Mouse (Mus musculus) liver, postnatal 0 days (tissue): Measurements from ENCODE around the gene Rnf216. TPM values are rescaled to one million over a fixed set of nuclear protein-coding genes. Genes with fewer than 3 reads are reported as not detected.

Experiments used
- ATAC-seq: fragments of 200-750 bp; cut with Nextera tagmentation; 2 replicates; pipeline ENCODE4 v1.8.0; 2017; ENCODE audit warnings: mild to moderate bottlenecking, moderate library complexity
- DNase-seq: peaks from one replicate; pipeline ENCODE4 v3.0.0-alpha.2; 2016
- H3K27ac ChIP-seq: fragments of 300-500 bp; sonication (generic); 2 replicates; pipeline ENCODE4 v1.5.1; 2014; ENCODE audit warnings: antibody characterized with exemption, moderate library complexity, mild to moderate bottlenecking, low read depth
- H3K27me3 ChIP-seq: fragments of 300-500 bp; sonication (generic); 2 replicates; pipeline ENCODE4 v1.6.1; 2014; ENCODE audit warnings: low read length, control low read depth, mixed read lengths; ENCODE audit not compliant: insufficient read depth
- H3K36me3 ChIP-seq: fragments of 300-500 bp; sonication (generic); replicated peaks from 2 replicates; pipeline ENCODE4 v1.6.1; 2014; ENCODE audit warnings: mild to moderate bottlenecking, control low read depth, low read length, moderate library complexity, mixed read lengths; ENCODE audit not compliant: insufficient read depth
- H3K4me1 ChIP-seq: fragments of 300-500 bp; sonication (generic); 2 replicates; pipeline ENCODE4 v1.6.1; 2014; ENCODE audit warnings: antibody characterized with exemption, mild to moderate bottlenecking, control low read depth; ENCODE audit not compliant: insufficient read depth
- H3K4me2 ChIP-seq: fragments of 300-500 bp; sonication (generic); 2 replicates; pipeline ENCODE4 v1.6.1; 2014; ENCODE audit warnings: low read depth, mild to moderate bottlenecking, low read length, moderate library complexity, mixed read lengths
- H3K4me3 ChIP-seq: fragments of 300-500 bp; sonication (generic); 2 replicates; pipeline ENCODE4 v1.5.1; 2014; ENCODE audit warnings: low read depth, low read length
- H3K9ac ChIP-seq: fragments of 300-500 bp; sonication (generic); replicated peaks from 2 replicates; pipeline ENCODE4 v1.6.1; 2014; ENCODE audit warnings: mild to moderate bottlenecking, moderate library complexity
- H3K9me3 ChIP-seq: fragments of 300-500 bp; sonication (generic); 2 replicates; pipeline ENCODE4 v1.6.1; 2016; ENCODE audit warnings: mild to moderate bottlenecking, control low read depth, low read length, mixed read lengths
- CTCF ChIP-seq: sonication (generic); IDR thresholded peaks from 2 replicates; pipeline ENCODE4 v1.5.1; 2016; ENCODE audit warnings: antibody characterized with exemption, low read depth
- EP300 ChIP-seq: IDR thresholded peaks from 2 replicates; pipeline ENCODE4 v1.6.1; 2016; ENCODE audit warnings: antibody characterized with exemption, low read depth, mild to moderate bottlenecking
- WGBS: fragments of 180-500 bp; shearing (Covaris S2); extraction: QIAGEN DNeasy Blood & Tissue Kit; methylation state at CpG from one replicate; pipeline ENCODE4 v1.1.7; 2014; ENCODE audit not compliant: insufficient replicate concordance; 5-methylcytosine and 5-hydroxymethylcytosine counted together
- microRNA-seq: library from miRNA; unstranded; fragments of <30 nt; microRNA quantifications from one replicate; pipeline ENCODE4, GENCODE M21; 2016
- polyA plus RNA-seq: library from polyadenylated mRNA; unstranded; fragments of >200 nt; fragmentation: Nextera tagmentation; extraction: Ambion mirVana; gene quantifications from 2 replicates; pipeline ENCODE4 v1.2.1, GENCODE M21; 2015

Rnf216 gene
- polyA plus RNA-seq, 1 experiment from 2014 or later = 10.5 TPM

GRCm38 (mm10) chr5:142950405-142950804 is 162.4 kb downstream of the Rnf216 start:
- TF ChIP-seq EP300 (no peak), CTCF (no peak)
- no peak overlapping the region for H3K4me2 ChIP-seq
- H3K27me3 ChIP-seq = no peaks in the 10 kb centered on the region
- DNase-seq (no peak), ATAC-seq (no peak)
- no peak overlapping the region for H3K9ac ChIP-seq
- H3K9me3 ChIP-seq = no peaks in the 10 kb centered on the region
- WGBS = 74% methylated on average over 6 of the region's 6 CpGs
- no peak overlapping the region for H3K4me3 ChIP-seq
- no peaks in the 10 kb centered on the region for H3K36me3 ChIP-seq
- H3K27ac ChIP-seq = no peak overlapping the region
- 0 out of 2 replicates have a peak, but pooled peaks cover 2% of the 10 kb centered on the region for H3K4me1 ChIP-seq

GRCm38 (mm10) chr5:142949580-142949979 is 163.2 kb downstream of the Rnf216 start:
- Histone ChIP-seq H3K9ac (no peak overlapping the region), H3K4me3 (no peak overlapping the region), H3K27ac (no peak overlapping the region), H3K4me1 (0 out of 2 replicates have a peak, but pooled peaks cover 2% of the 10 kb centered on the region), H3K27me3 (no peaks in the 10 kb centered on the region), H3K9me3 (no peaks in the 10 kb centered on the region), H3K36me3 (no peaks in the 10 kb centered on the region), H3K4me2 (no peak overlapping the region)
- TF ChIP-seq EP300 (no peak), CTCF (no peak)
- no peak for DNase-seq
- 42% methylated on average over 6 of the region's 6 CpGs for WGBS
- ATAC-seq = no peak

- Histone ChIP-seq H3K9me3 (no peaks in the 10 kb centered on the region), H3K27me3 (no peaks in the 10 kb centered on the region), H3K27ac (no peak overlapping the region), H3K9ac (no peak overlapping the region), H3K4me3 (no peak overlapping the region), H3K4me1 (0 out of 2 replicates have a peak, but pooled peaks cover 2% of the 10 kb centered on the region), H3K36me3 (no peaks in the 10 kb centered on the region), H3K4me2 (no peak overlapping the region)
- ATAC-seq (peak; percentile 85), DNase-seq (no peak)
- 56% methylated on average over 7 of the region's 7 CpGs for WGBS
- no peak for TF ChIP-seq CTCF
- TF ChIP-seq EP300 = no peak
Observed at GRCm38 (mm10) chr5:142947460-142947859, 165.3 kb downstream of the Rnf216 start.

GRCm38 (mm10) chr5:142944979-142945682 is 167.7 kb downstream of the Rnf216 start:
- TF ChIP-seq EP300 = no peak
- TF ChIP-seq CTCF = no peak
- Histone ChIP-seq H3K9ac (no peak overlapping the region), H3K4me3 (no peak overlapping the region), H3K4me1 (0 out of 2 replicates have a peak, but pooled peaks cover 2% of the 10 kb centered on the region), H3K9me3 (no peaks in the 10 kb centered on the region), H3K36me3 (no peaks in the 10 kb centered on the region), H3K27me3 (no peaks in the 10 kb centered on the region), H3K27ac (no peak overlapping the region), H3K4me2 (no peak overlapping the region)
- DNase-seq = no peak
- WGBS = 59% methylated on average over 8 of the region's 8 CpGs
- ATAC-seq = peak; percentile 35

Small RNA genes within 50 kb of the gene (microRNA-seq; reads per million reads assigned to microRNA genes)
- not detected for gene Gm44405

Other genes starting within 250 kb of the Rnf216 start
- gene Fbxl18, start 217.6 kb downstream of the Rnf216 start, polyA plus RNA-seq = 1.8 and 3.2 TPM in 2 replicates
- 6,710 and 7,738 TPM in 2 replicates for gene Actb, start 206.2 kb downstream of the Rnf216 start, polyA plus RNA-seq
- 6.9 and 7.3 TPM in 2 replicates for gene Fscn1, start 152.7 kb downstream of the Rnf216 start, polyA plus RNA-seq
- gene Olfr718-ps1, start 34.6 kb upstream of the Rnf216 start, polyA plus RNA-seq = 0.11 TPM in 1 of 2 replicates, not detected in the other
- 1.5 and 1.6 TPM in 2 replicates for gene Rbak, start 67.8 kb upstream of the Rnf216 start, polyA plus RNA-seq
- gene Spdye4b, start 68.0 kb upstream of the Rnf216 start, polyA plus RNA-seq = not detected in 2 replicates
- not detected in 2 replicates for gene Spdye4a, start 113.9 kb upstream of the Rnf216 start, polyA plus RNA-seq
- gene Zfp12, start 122.2 kb upstream of the Rnf216 start, polyA plus RNA-seq = 1.4 and 1.5 TPM in 2 replicates
- gene Zfp316, start 157.0 kb upstream of the Rnf216 start, polyA plus RNA-seq = 0.39 and 0.41 TPM in 2 replicates
- gene Zfp853, start 180.6 kb upstream of the Rnf216 start, polyA plus RNA-seq = not detected in 2 replicates
- 12.5 and 12.8 TPM in 2 replicates for gene E130309D02Rik, start 202.4 kb upstream of the Rnf216 start, polyA plus RNA-seq
- gene Zdhhc4, start 216.3 kb upstream of the Rnf216 start, polyA plus RNA-seq = 32.8 and 34.6 TPM in 2 replicates
- gene Grid2ip, start 244.3 kb upstream of the Rnf216 start, polyA plus RNA-seq = not detected in 2 replicates